Comparison of ENCODE assay signal across 8 mouse cellular contexts in genomic region chr9:57637741-57638322, GRCm38 (mm10). TPM values are rescaled to one million over a fixed set of nuclear protein-coding genes. Genes with fewer than 3 reads are reported as not detected.
A peak's percentile ranks its signal among the peaks of the same experiment; 100 is the strongest.
DNase-seq lines count a peak whose midpoint lies in the region; ATAC-seq and TF ChIP-seq lines count a peak whose summit lies in the region.

No protein-coding gene starts in this region.

- H3K27ac ChIP-seq in midbrain, embryonic 10.5 days (replicated peaks) = 0 out of 2 replicates have a peak overlapping the region, but pooled peaks have one; percentile 29
- no peak overlapping the region; the same call in 1 of the 2 replicates for H3K27ac ChIP-seq in midbrain, embryonic 11.5 days (ENCODE audit: low read depth, low read length)
- peak overlapping the region; percentile 76 for H3K27ac ChIP-seq in bone marrow, adult 2 months (ENCODE audit: control insufficient read depth, insufficient read depth, low read depth, low read length, poor library complexity)
- peak overlapping the region; percentile 85 for H3K27ac ChIP-seq in heart, embryonic 11.5 days (ENCODE audit: low read depth, low read length)
- peak overlapping the region; percentile 95 for H3K27ac ChIP-seq in lung, embryonic 16.5 days (ENCODE audit: low read length)
- H3K27ac ChIP-seq in stomach, embryonic 14.5 days (ENCODE audit: low read length) = peak overlapping the region; percentile 87

- peaks cover 53% of the 10 kb centered on the region for H3K36me3 ChIP-seq in midbrain, embryonic 10.5 days
- H3K36me3 ChIP-seq in midbrain, embryonic 11.5 days (ENCODE audit: control insufficient read depth, insufficient read depth, low read length) = no peaks in the 10 kb centered on the region
- peaks cover 3% of the 10 kb centered on the region; the same call in 1 of the 2 replicates for H3K36me3 ChIP-seq in heart, embryonic 11.5 days (ENCODE audit: control insufficient read depth, insufficient read depth, low read length)
- peaks cover 5% of the 10 kb centered on the region for H3K36me3 ChIP-seq in lung, embryonic 16.5 days (ENCODE audit: control insufficient read depth, insufficient read depth, low read length)
- no peaks in the 10 kb centered on the region; the same call in 1 of the 2 replicates for H3K36me3 ChIP-seq in stomach, embryonic 14.5 days (ENCODE audit: control insufficient read depth, insufficient read depth, low read length)

- H3K9ac ChIP-seq in midbrain, embryonic 11.5 days (ENCODE audit: low read length) = no peak overlapping the region
- peak overlapping the region; percentile 56 for H3K9ac ChIP-seq in heart, embryonic 11.5 days (ENCODE audit: low read depth, low read length)
- H3K9ac ChIP-seq in lung, embryonic 16.5 days (ENCODE audit: low read length) = peak overlapping the region; percentile 53
- H3K9ac ChIP-seq in stomach, embryonic 14.5 days (replicated peaks; ENCODE audit: low read depth, low read length) = no peak overlapping the region

- WGBS in midbrain, embryonic 10.5 days = 71% methylated on average over 6 of the region's 6 CpGs
- WGBS in midbrain, embryonic 11.5 days = 72% methylated on average over 6 of the region's 6 CpGs
- 1% methylated on average over 6 of the region's 6 CpGs for WGBS in bone marrow, adult 2 months
- WGBS in heart, embryonic 11.5 days (ENCODE audit: insufficient replicate concordance) = 17% methylated on average over 6 of the region's 6 CpGs
- 10% methylated on average over 6 of the region's 6 CpGs for WGBS in lung, embryonic 16.5 days
- WGBS in stomach, embryonic 14.5 days = 8% methylated on average over 6 of the region's 6 CpGs

- H3K9me3 ChIP-seq in midbrain, embryonic 10.5 days (replicated peaks) = no peaks in the 10 kb centered on the region
- H3K9me3 ChIP-seq in midbrain, embryonic 11.5 days (ENCODE audit: control insufficient read depth, low read length) = no peaks in the 10 kb centered on the region
- no peaks in the 10 kb centered on the region for H3K9me3 ChIP-seq in heart, embryonic 11.5 days (replicated peaks; ENCODE audit: control insufficient read depth, low read length)
- no peaks in the 10 kb centered on the region for H3K9me3 ChIP-seq in lung, embryonic 16.5 days (ENCODE audit: control insufficient read depth, low read length)
- H3K9me3 ChIP-seq in stomach, embryonic 14.5 days (ENCODE audit: control insufficient read depth, low read depth, low read length) = no peaks in the 10 kb centered on the region

- ATAC-seq in midbrain, embryonic 11.5 days (ENCODE audit: low FRiP score) = no peak
- no peak for ATAC-seq in heart, embryonic 11.5 days (replicated peaks; ENCODE audit: insufficient number of reproducible peaks, low FRiP score, low TSS enrichment)
- peak; percentile 74 for ATAC-seq in lung, embryonic 16.5 days (ENCODE audit: low read depth)
- ATAC-seq in stomach, embryonic 14.5 days (ENCODE audit: insufficient number of reproducible peaks, insufficient read depth, low FRiP score, low read depth) = peak; percentile 59; the same call in 1 of the 2 replicates

- DNase-seq in midbrain, embryonic 10.5 days (ENCODE audit: low spot score) = no peak
- no peak for DNase-seq in midbrain, embryonic 11.5 days (ENCODE audit: low spot score, missing footprints)
- peak; percentile 57 to 72 for DNase-seq in kidney, adult 8-10 months
- no peak for DNase-seq in frontal cortex, postnatal 25 days (ENCODE audit: low spot score in 2 of 2)

- no peaks in the 10 kb centered on the region for H3K27me3 ChIP-seq in midbrain, embryonic 10.5 days (ENCODE audit: low read depth, poor library complexity, severe bottlenecking)
- no peaks in the 10 kb centered on the region for H3K27me3 ChIP-seq in midbrain, embryonic 11.5 days (ENCODE audit: control insufficient read depth, insufficient read depth, low read length)
- H3K27me3 ChIP-seq in heart, embryonic 11.5 days (ENCODE audit: control insufficient read depth, insufficient read depth, low read length) = no peaks in the 10 kb centered on the region
- no peaks in the 10 kb centered on the region for H3K27me3 ChIP-seq in lung, embryonic 16.5 days (ENCODE audit: control insufficient read depth, insufficient read depth, low read depth, low read length)
- no peaks in the 10 kb centered on the region for H3K27me3 ChIP-seq in stomach, embryonic 14.5 days (ENCODE audit: control insufficient read depth, insufficient read depth, low read length)

- H3K4me2 ChIP-seq in midbrain, embryonic 11.5 days = no peak overlapping the region
- H3K4me2 ChIP-seq in heart, embryonic 11.5 days = peak overlapping the region; percentile 52
- peak overlapping the region; percentile 47 for H3K4me2 ChIP-seq in lung, embryonic 16.5 days (ENCODE audit: low read depth, low read length)
- H3K4me2 ChIP-seq in stomach, embryonic 14.5 days (replicated peaks; ENCODE audit: low read depth, low read length) = peak overlapping the region; percentile 41; the same call in 1 of the 2 replicates

- H3K4me1 ChIP-seq in midbrain, embryonic 10.5 days = peaks cover 66% of the 10 kb centered on the region
- H3K4me1 ChIP-seq in midbrain, embryonic 11.5 days (ENCODE audit: control insufficient read depth, insufficient read depth, low read length) = peaks cover 32% of the 10 kb centered on the region
- H3K4me1 ChIP-seq in bone marrow, adult 2 months (ENCODE audit: control insufficient read depth, insufficient read depth, low read length) = peaks cover 38% of the 10 kb centered on the region
- H3K4me1 ChIP-seq in heart, embryonic 11.5 days (ENCODE audit: control insufficient read depth, insufficient read depth, low read length) = peaks cover 69% of the 10 kb centered on the region
- peaks cover 49% of the 10 kb centered on the region for H3K4me1 ChIP-seq in lung, embryonic 16.5 days (replicated peaks; ENCODE audit: control insufficient read depth, insufficient read depth, low read length)
- H3K4me1 ChIP-seq in stomach, embryonic 14.5 days (ENCODE audit: control insufficient read depth, insufficient read depth, low read length) = peaks cover 58% of the 10 kb centered on the region

- no peak overlapping the region for H3K4me3 ChIP-seq in midbrain, embryonic 10.5 days
- no peak overlapping the region for H3K4me3 ChIP-seq in midbrain, embryonic 11.5 days (ENCODE audit: low read depth, low read length)
- H3K4me3 ChIP-seq in bone marrow, adult 2 months (replicated peaks; ENCODE audit: control insufficient read depth, low read depth, low read length) = no peak overlapping the region
- H3K4me3 ChIP-seq in heart, embryonic 11.5 days (ENCODE audit: low read depth, low read length) = no peak overlapping the region
- H3K4me3 ChIP-seq in lung, embryonic 16.5 days (ENCODE audit: low read length) = 0 out of 2 replicates have a peak overlapping the region, but pooled peaks have one; percentile 2
- H3K4me3 ChIP-seq in stomach, embryonic 14.5 days (ENCODE audit: low read depth, low read length) = no peak overlapping the region

- TF ChIP-seq POLR2A in bone marrow, adult 2 months (IDR thresholded peaks at IDR 0.05; ENCODE audit: borderline replicate concordance, control insufficient read depth, low read depth, low read length) = no peak

- TF ChIP-seq CTCF in bone marrow, adult 2 months (IDR thresholded peaks at IDR 0.05; ENCODE audit: control insufficient read depth, insufficient read depth, low read length) = no peak

RNA-seq across cellular contexts. Expression of gene Csk, which starts 15.6 kb away (rescaled TPM):
- polyA plus RNA-seq in midbrain, embryonic 10.5 days (2016; fragmentation: Nextera tagmentation; extraction: Ambion mirVana) = 38.9 and 41.5 TPM in 2 replicates
- 29.2 and 32.3 TPM in 2 replicates for polyA plus RNA-seq in midbrain, embryonic 11.5 days (2014; fragmentation: Nextera tagmentation; extraction: Ambion mirVana)
- polyA plus RNA-seq in bone marrow, adult 2 months (2011; ENCODE audit: insufficient read depth, insufficient read length, low replicate concordance, missing spikeins) = 45.4 and 99.8 TPM in 2 replicates
- 15.9 and 18.6 TPM in 2 replicates for polyA plus RNA-seq in heart, embryonic 11.5 days (2014; fragmentation: Nextera tagmentation; extraction: Ambion mirVana)
- 25.5 and 27.8 TPM in 2 replicates for polyA plus RNA-seq in lung, embryonic 16.5 days (2015; fragmentation: Nextera tagmentation; extraction: Ambion mirVana)
- polyA plus RNA-seq in stomach, embryonic 14.5 days (2014; fragmentation: Nextera tagmentation; extraction: Ambion mirVana) = 29.1 and 30.9 TPM in 2 replicates

RNA-seq across cellular contexts. Expression of gene Lman1l, which starts 17.3 kb away (rescaled TPM):
- polyA plus RNA-seq in midbrain, embryonic 10.5 days (2016; fragmentation: Nextera tagmentation; extraction: Ambion mirVana) = 0.10 TPM in 1 of 2 replicates, not detected in the other
- polyA plus RNA-seq in midbrain, embryonic 11.5 days (2014; fragmentation: Nextera tagmentation; extraction: Ambion mirVana) = 0.08 TPM in 1 of 2 replicates, not detected in the other
- 0.65 TPM in 1 of 2 replicates, not detected in the other for polyA plus RNA-seq in bone marrow, adult 2 months (2011; ENCODE audit: insufficient read depth, insufficient read length, low replicate concordance, missing spikeins)
- not detected in 2 replicates for polyA plus RNA-seq in heart, embryonic 11.5 days (2014; fragmentation: Nextera tagmentation; extraction: Ambion mirVana)
- not detected in 2 replicates for polyA plus RNA-seq in lung, embryonic 16.5 days (2015; fragmentation: Nextera tagmentation; extraction: Ambion mirVana)
- not detected in 2 replicates for polyA plus RNA-seq in stomach, embryonic 14.5 days (2014; fragmentation: Nextera tagmentation; extraction: Ambion mirVana)

RNA-seq across cellular contexts. Expression of gene Cplx3, which starts 31.8 kb away (rescaled TPM):
- 2.5 and 3.1 TPM in 2 replicates for polyA plus RNA-seq in midbrain, embryonic 10.5 days (2016; fragmentation: Nextera tagmentation; extraction: Ambion mirVana)
- 3.0 and 3.1 TPM in 2 replicates for polyA plus RNA-seq in midbrain, embryonic 11.5 days (2014; fragmentation: Nextera tagmentation; extraction: Ambion mirVana)
- not detected in 2 replicates for polyA plus RNA-seq in bone marrow, adult 2 months (2011; ENCODE audit: insufficient read depth, insufficient read length, low replicate concordance, missing spikeins)
- not detected in 2 replicates for polyA plus RNA-seq in heart, embryonic 11.5 days (2014; fragmentation: Nextera tagmentation; extraction: Ambion mirVana)
- polyA plus RNA-seq in lung, embryonic 16.5 days (2015; fragmentation: Nextera tagmentation; extraction: Ambion mirVana) = not detected in 2 replicates
- not detected in 2 replicates for polyA plus RNA-seq in stomach, embryonic 14.5 days (2014; fragmentation: Nextera tagmentation; extraction: Ambion mirVana)

RNA-seq across cellular contexts. Expression of gene Cyp1a2, which starts 45.7 kb away (rescaled TPM):
- not detected in 2 replicates for polyA plus RNA-seq in midbrain, embryonic 10.5 days (2016; fragmentation: Nextera tagmentation; extraction: Ambion mirVana)
- polyA plus RNA-seq in midbrain, embryonic 11.5 days (2014; fragmentation: Nextera tagmentation; extraction: Ambion mirVana) = not detected in 2 replicates
- 1.5 and 9.3 TPM in 2 replicates for polyA plus RNA-seq in bone marrow, adult 2 months (2011; ENCODE audit: insufficient read depth, insufficient read length, low replicate concordance, missing spikeins)
- not detected in 2 replicates for polyA plus RNA-seq in heart, embryonic 11.5 days (2014; fragmentation: Nextera tagmentation; extraction: Ambion mirVana)
- polyA plus RNA-seq in lung, embryonic 16.5 days (2015; fragmentation: Nextera tagmentation; extraction: Ambion mirVana) = not detected in 2 replicates
- polyA plus RNA-seq in stomach, embryonic 14.5 days (2014; fragmentation: Nextera tagmentation; extraction: Ambion mirVana) = not detected in 2 replicates

RNA-seq across cellular contexts. Expression of gene Ulk3, which starts 48.6 kb away (rescaled TPM):
- polyA plus RNA-seq in midbrain, embryonic 10.5 days (2016; fragmentation: Nextera tagmentation; extraction: Ambion mirVana) = 14.5 and 18.8 TPM in 2 replicates
- polyA plus RNA-seq in midbrain, embryonic 11.5 days (2014; fragmentation: Nextera tagmentation; extraction: Ambion mirVana) = 7.3 and 8.1 TPM in 2 replicates
- polyA plus RNA-seq in bone marrow, adult 2 months (2011; ENCODE audit: insufficient read depth, insufficient read length, low replicate concordance, missing spikeins) = 17.8 and 35.6 TPM in 2 replicates
- 10.0 and 12.4 TPM in 2 replicates for polyA plus RNA-seq in heart, embryonic 11.5 days (2014; fragmentation: Nextera tagmentation; extraction: Ambion mirVana)
- 17.3 and 17.9 TPM in 2 replicates for polyA plus RNA-seq in lung, embryonic 16.5 days (2015; fragmentation: Nextera tagmentation; extraction: Ambion mirVana)
- 14.4 and 15.3 TPM in 2 replicates for polyA plus RNA-seq in stomach, embryonic 14.5 days (2014; fragmentation: Nextera tagmentation; extraction: Ambion mirVana)

Comparison
In these comparisons a context has a peak if more than half of its experiments do, and no peak if none do; other contexts are left out.
1. DNase-seq: peak in kidney, adult 8-10 months (2 of 2); none in midbrain, embryonic 10.5 days (single experiment), midbrain, embryonic 11.5 days (single experiment) and frontal cortex, postnatal 25 days (0 of 2).
2. ATAC-seq: peak in lung, embryonic 16.5 days (single experiment) and stomach, embryonic 14.5 days (single experiment); none in midbrain, embryonic 11.5 days (single experiment) and heart, embryonic 11.5 days (single experiment).
3. H3K9ac ChIP-seq: peak in heart, embryonic 11.5 days (single experiment) and lung, embryonic 16.5 days (single experiment); none in midbrain, embryonic 11.5 days (single experiment) and stomach, embryonic 14.5 days (single experiment).